Mouse (Mus musculus): ENCODE results near the gene Ypel2. TPM values are rescaled to one million over a fixed set of nuclear protein-coding genes. Genes with fewer than 3 reads are reported as not detected.

Gene Ypel2
- polyA plus RNA-seq, 1 experiment from 2014 or later = 5.4 TPM

- WGBS = 84% methylated on average over 10 of the region's 10 CpGs
- H3K4me3 ChIP-seq (ENCODE audit: low read depth, low read length) = no peak overlapping the region
- DNase-seq (ENCODE audit: low spot score, missing footprints) (peak; percentile 69), ATAC-seq (ENCODE audit: low FRiP score) (no peak)
- peaks cover 2% of the 10 kb centered on the region; the same call in 1 of the 2 replicates for H3K4me1 ChIP-seq (ENCODE audit: control insufficient read depth, insufficient read depth, low read length)
- no peaks in the 10 kb centered on the region for H3K9me3 ChIP-seq (ENCODE audit: control insufficient read depth, low read length)
- H3K36me3 ChIP-seq (ENCODE audit: control insufficient read depth, insufficient read depth, low read length) = no peaks in the 10 kb centered on the region
- H3K27ac ChIP-seq (ENCODE audit: low read depth, low read length) = no peak overlapping the region
- no peaks in the 10 kb centered on the region for H3K27me3 ChIP-seq (ENCODE audit: control insufficient read depth, insufficient read depth, low read length)
- H3K9ac ChIP-seq (ENCODE audit: low read length) = no peak overlapping the region
- H3K4me2 ChIP-seq = no peak overlapping the region
Observed at GRCm38 (mm10) chr11:87002078-87002829, 8.7 kb upstream of the Ypel2 start.

- Histone ChIP-seq H3K4me1 (ENCODE audit: control insufficient read depth, insufficient read depth, low read length) (peaks cover 2% of the 10 kb centered on the region; the same call in 1 of the 2 replicates), H3K4me2 (no peak overlapping the region), H3K27me3 (ENCODE audit: control insufficient read depth, insufficient read depth, low read length) (no peaks in the 10 kb centered on the region), H3K36me3 (ENCODE audit: control insufficient read depth, insufficient read depth, low read length) (no peaks in the 10 kb centered on the region), H3K9me3 (ENCODE audit: control insufficient read depth, low read length) (no peaks in the 10 kb centered on the region), H3K4me3 (ENCODE audit: low read depth, low read length) (no peak overlapping the region), H3K9ac (ENCODE audit: low read length) (no peak overlapping the region), H3K27ac (ENCODE audit: low read depth, low read length) (no peak overlapping the region)
- ATAC-seq (ENCODE audit: low FRiP score) (no peak), DNase-seq (ENCODE audit: low spot score, missing footprints) (peak; percentile 53)
- 85% methylated on average over 8 of the region's 8 CpGs for WGBS
Observed at GRCm38 (mm10) chr11:87001217-87001616, 7.7 kb upstream of the Ypel2 start.

GRCm38 (mm10) chr11:86996266-86996665, 2.8 kb upstream of the Ypel2 start:
- no peaks in the 10 kb centered on the region for H3K9me3 ChIP-seq (ENCODE audit: control insufficient read depth, low read length)
- peaks cover 2% of the 10 kb centered on the region; the same call in 1 of the 2 replicates for H3K27me3 ChIP-seq (ENCODE audit: control insufficient read depth, insufficient read depth, low read length)
- H3K4me1 ChIP-seq (ENCODE audit: control insufficient read depth, insufficient read depth, low read length) = peaks cover 23% of the 10 kb centered on the region
- ATAC-seq (ENCODE audit: low FRiP score) (no peak), DNase-seq (ENCODE audit: low spot score, missing footprints) (peak; percentile 79)
- no peak overlapping the region for H3K4me3 ChIP-seq (ENCODE audit: low read depth, low read length)
- H3K9ac ChIP-seq (ENCODE audit: low read length) = no peak overlapping the region
- H3K36me3 ChIP-seq (ENCODE audit: control insufficient read depth, insufficient read depth, low read length) = no peaks in the 10 kb centered on the region
- no peak overlapping the region; the same call in 1 of the 2 replicates for H3K27ac ChIP-seq (ENCODE audit: low read depth, low read length)
- WGBS = 35% methylated on average over 2 of the region's 2 CpGs
- no peak overlapping the region for H3K4me2 ChIP-seq

- Histone ChIP-seq H3K4me3 (ENCODE audit: low read depth, low read length) (no peak overlapping the region), H3K36me3 (ENCODE audit: control insufficient read depth, insufficient read depth, low read length) (no peaks in the 10 kb centered on the region), H3K9ac (ENCODE audit: low read length) (no peak overlapping the region), H3K27ac (ENCODE audit: low read depth, low read length) (no peak overlapping the region; the same call in 1 of the 2 replicates), H3K9me3 (ENCODE audit: control insufficient read depth, low read length) (no peaks in the 10 kb centered on the region), H3K4me1 (ENCODE audit: control insufficient read depth, insufficient read depth, low read length) (peaks cover 24% of the 10 kb centered on the region), H3K4me2 (no peak overlapping the region), H3K27me3 (ENCODE audit: control insufficient read depth, insufficient read depth, low read length) (peaks cover 2% of the 10 kb centered on the region; the same call in 1 of the 2 replicates)
- peak; percentile 91 for DNase-seq (ENCODE audit: low spot score, missing footprints)
- 32% methylated on average over 6 of the region's 6 CpGs for WGBS
- ATAC-seq (ENCODE audit: low FRiP score) = no peak
Observed at GRCm38 (mm10) chr11:86995625-86996221, 2.2 kb upstream of the Ypel2 start.

- WGBS = 54% methylated on average over 10 of the region's 10 CpGs
- Histone ChIP-seq H3K9me3 (ENCODE audit: control insufficient read depth, low read length) (no peaks in the 10 kb centered on the region), H3K27me3 (ENCODE audit: control insufficient read depth, insufficient read depth, low read length) (peaks cover 2% of the 10 kb centered on the region; the same call in 1 of the 2 replicates), H3K4me3 (ENCODE audit: low read depth, low read length) (no peak overlapping the region), H3K9ac (ENCODE audit: low read length) (no peak overlapping the region), H3K36me3 (ENCODE audit: control insufficient read depth, insufficient read depth, low read length) (no peaks in the 10 kb centered on the region), H3K4me2 (no peak overlapping the region), H3K4me1 (ENCODE audit: control insufficient read depth, insufficient read depth, low read length) (peaks cover 32% of the 10 kb centered on the region), H3K27ac (ENCODE audit: low read depth, low read length) (no peak overlapping the region)
- peak; percentile 68 for DNase-seq (ENCODE audit: low spot score, missing footprints)
- ATAC-seq (ENCODE audit: low FRiP score) = no peak
Observed at GRCm38 (mm10) chr11:86994791-86995624, 1.5 kb upstream of the Ypel2 start.

- DNase-seq (ENCODE audit: low spot score, missing footprints) (no peak), ATAC-seq (ENCODE audit: low FRiP score) (no peak)
- Histone ChIP-seq H3K27me3 (ENCODE audit: control insufficient read depth, insufficient read depth, low read length) (peaks cover 2% of the 10 kb centered on the region; the same call in 1 of the 2 replicates), H3K9ac (ENCODE audit: low read length) (no peak overlapping the region), H3K4me2 (peak overlapping the region; percentile 55), H3K36me3 (ENCODE audit: control insufficient read depth, insufficient read depth, low read length) (no peaks in the 10 kb centered on the region), H3K9me3 (ENCODE audit: control insufficient read depth, low read length) (no peaks in the 10 kb centered on the region), H3K4me3 (ENCODE audit: low read depth, low read length) (no peak overlapping the region), H3K4me1 (ENCODE audit: control insufficient read depth, insufficient read depth, low read length) (peaks cover 37% of the 10 kb centered on the region), H3K27ac (ENCODE audit: low read depth, low read length) (no peak overlapping the region)
- WGBS = 12% methylated on average over 6 of the region's 6 CpGs
Observed at GRCm38 (mm10) chr11:86994330-86994729, 823 bp upstream of the Ypel2 start.

GRCm38 (mm10) chr11:86992461-86992988, 982 bp downstream of the Ypel2 start:
- Histone ChIP-seq H3K4me3 (ENCODE audit: low read depth, low read length) (peak overlapping the region; percentile 71), H3K36me3 (ENCODE audit: control insufficient read depth, insufficient read depth, low read length) (no peaks in the 10 kb centered on the region), H3K4me2 (peak overlapping the region; percentile 90), H3K4me1 (ENCODE audit: control insufficient read depth, insufficient read depth, low read length) (peaks cover 44% of the 10 kb centered on the region), H3K27me3 (ENCODE audit: control insufficient read depth, insufficient read depth, low read length) (peaks cover 2% of the 10 kb centered on the region; the same call in 1 of the 2 replicates), H3K27ac (ENCODE audit: low read depth, low read length) (no peak overlapping the region), H3K9ac (ENCODE audit: low read length) (peak overlapping the region; percentile 67), H3K9me3 (ENCODE audit: control insufficient read depth, low read length) (no peaks in the 10 kb centered on the region)
- 3% methylated on average over 13 of the region's 13 CpGs for WGBS
- peak; percentile 90 for DNase-seq (ENCODE audit: low spot score, missing footprints)
- no peak for ATAC-seq (ENCODE audit: low FRiP score)

GRCm38 (mm10) chr11:86991241-86991640, 2.3 kb downstream of the Ypel2 start:
- H3K4me1 ChIP-seq (ENCODE audit: control insufficient read depth, insufficient read depth, low read length) = peaks cover 45% of the 10 kb centered on the region
- H3K9ac ChIP-seq (ENCODE audit: low read length) = no peak overlapping the region
- H3K9me3 ChIP-seq (ENCODE audit: control insufficient read depth, low read length) = no peaks in the 10 kb centered on the region
- DNase-seq (ENCODE audit: low spot score, missing footprints) (no peak), ATAC-seq (ENCODE audit: low FRiP score) (no peak)
- no peak overlapping the region for H3K27ac ChIP-seq (ENCODE audit: low read depth, low read length)
- H3K27me3 ChIP-seq (ENCODE audit: control insufficient read depth, insufficient read depth, low read length) = peaks cover 2% of the 10 kb centered on the region; the same call in 1 of the 2 replicates
- 88% methylated on average over 4 of the region's 4 CpGs for WGBS
- no peak overlapping the region for H3K4me2 ChIP-seq
- H3K4me3 ChIP-seq (ENCODE audit: low read depth, low read length) = no peak overlapping the region
- no peaks in the 10 kb centered on the region for H3K36me3 ChIP-seq (ENCODE audit: control insufficient read depth, insufficient read depth, low read length)

All from midbrain, embryonic 11.5 days (tissue).